ENCODE assay signal across 17 mouse cellular contexts in the genomic region with DNA sequence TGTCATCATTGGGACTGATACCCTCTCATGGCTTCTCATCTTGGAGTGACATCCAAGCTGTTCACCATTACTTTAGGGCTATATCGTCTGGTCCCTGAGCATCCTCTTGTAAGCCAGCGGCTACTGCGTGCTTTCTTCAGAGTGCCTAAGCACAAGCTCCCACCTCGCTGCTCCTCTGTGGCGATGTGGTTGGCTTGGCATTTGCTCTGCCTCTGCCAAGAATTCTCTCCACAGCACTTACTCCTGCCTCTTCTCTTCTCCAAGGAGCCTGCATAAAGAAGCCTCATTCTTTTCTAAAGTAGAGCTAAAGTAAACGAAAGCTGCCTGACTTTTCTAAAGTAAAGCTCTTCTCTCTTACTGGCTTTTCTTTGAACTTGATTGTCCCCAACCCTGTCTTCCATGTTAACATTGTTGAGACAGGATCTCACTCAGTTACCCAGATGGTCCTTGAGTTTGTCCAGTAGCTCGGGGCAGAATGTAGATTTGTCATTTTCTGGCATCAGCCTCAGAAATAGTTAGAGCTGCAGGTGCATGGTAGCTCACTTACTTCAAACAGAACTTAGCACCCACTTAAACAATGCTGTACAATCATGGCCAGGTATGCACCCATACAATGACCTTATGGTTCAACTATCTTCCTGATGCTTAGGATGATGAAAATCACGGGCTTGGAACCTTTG.
DNase-seq lines count a peak whose midpoint lies in the region; ATAC-seq lines count a peak whose summit lies in the region.
"Had no signal": no experiment of that assay in that cellular context is flagged by ENCODE, and none has a peak within 500 bp of the region (broad histone marks: within the 10 kb centered on the region; RNA-seq: fewer than 3 reads in every experiment).

No protein-coding gene starts in this region.

- ATAC-seq in embryonic facial prominence, embryonic 12.5 days (ENCODE audit: insufficient number of reproducible peaks, insufficient read depth, low FRiP score, low TSS enrichment) = no peak
- ATAC-seq in limb, embryonic 11.5 days (ENCODE audit: insufficient number of reproducible peaks, low FRiP score, low TSS enrichment, low read depth) = no peak
- ATAC-seq in lung, embryonic 16.5 days (ENCODE audit: low read depth) = peak; percentile 84
- no peak for ATAC-seq in hindbrain, embryonic 16.5 days
- no peak for ATAC-seq in midbrain, embryonic 11.5 days (ENCODE audit: low FRiP score)
- ATAC-seq: intestine, embryonic 16.5 days had no signal

- H3K4me2 ChIP-seq in embryonic facial prominence, embryonic 12.5 days (replicated peaks) = no peak overlapping the region
- no peak overlapping the region for H3K4me2 ChIP-seq in limb, embryonic 11.5 days (ENCODE audit: low read depth, severe bottlenecking)
- no peak overlapping the region for H3K4me2 ChIP-seq in lung, embryonic 16.5 days (ENCODE audit: low read depth, low read length)
- H3K4me2 ChIP-seq in hindbrain, embryonic 16.5 days (ENCODE audit: low read length) = no peak overlapping the region
- H3K4me2 ChIP-seq in midbrain, embryonic 11.5 days = no peak overlapping the region
- H3K4me2 ChIP-seq: forebrain, embryonic 12.5 days; heart, embryonic 15.5 days; neural tube, embryonic 13.5 days had no signal

- peaks cover 22% of the 10 kb centered on the region for H3K4me1 ChIP-seq in embryonic facial prominence, embryonic 12.5 days
- H3K4me1 ChIP-seq in embryonic facial prominence, embryonic 10.5 days = peaks cover 35% of the 10 kb centered on the region
- peaks cover 7% of the 10 kb centered on the region for H3K4me1 ChIP-seq in limb, embryonic 11.5 days (ENCODE audit: control insufficient read depth, insufficient read depth, low read length)
- peaks cover 29% of the 10 kb centered on the region for H3K4me1 ChIP-seq in lung, embryonic 16.5 days (replicated peaks; ENCODE audit: control insufficient read depth, insufficient read depth, low read length)
- H3K4me1 ChIP-seq in hindbrain, embryonic 16.5 days (ENCODE audit: control insufficient read depth, insufficient read depth, low read depth, low read length) = 0 out of 2 replicates have a peak, but pooled peaks cover 2% of the 10 kb centered on the region
- no peaks in the 10 kb centered on the region for H3K4me1 ChIP-seq in midbrain, embryonic 11.5 days (ENCODE audit: control insufficient read depth, insufficient read depth, low read length)

- 0 out of 2 replicates have a peak overlapping the region, but pooled peaks have one; percentile 2 for H3K27ac ChIP-seq in embryonic facial prominence, embryonic 12.5 days
- H3K27ac ChIP-seq in embryonic facial prominence, embryonic 10.5 days (replicated peaks) = no peak overlapping the region; the same call in 1 of the 2 replicates
- H3K27ac ChIP-seq in limb, embryonic 11.5 days (replicated peaks; ENCODE audit: low read depth, low read length) = 0 out of 2 replicates have a peak overlapping the region, but pooled peaks have one; percentile 16
- peak overlapping the region; percentile 52 for H3K27ac ChIP-seq in lung, embryonic 16.5 days (ENCODE audit: low read length)
- H3K27ac ChIP-seq in hindbrain, embryonic 16.5 days (ENCODE audit: low read depth, low read length) = no peak overlapping the region
- H3K27ac ChIP-seq in midbrain, embryonic 11.5 days (ENCODE audit: low read depth, low read length) = no peak overlapping the region
- H3K27ac ChIP-seq: forebrain, embryonic 12.5 days; hindbrain, embryonic 10.5 days; kidney, postnatal 0 days; neural tube, embryonic 13.5 days had no signal

- no peaks in the 10 kb centered on the region for H3K9me3 ChIP-seq in embryonic facial prominence, embryonic 12.5 days
- H3K9me3 ChIP-seq in embryonic facial prominence, embryonic 10.5 days = no peaks in the 10 kb centered on the region
- no peaks in the 10 kb centered on the region for H3K9me3 ChIP-seq in limb, embryonic 11.5 days (ENCODE audit: control insufficient read depth, low read length)
- H3K9me3 ChIP-seq in lung, embryonic 16.5 days (ENCODE audit: control insufficient read depth, low read length) = no peaks in the 10 kb centered on the region
- no peaks in the 10 kb centered on the region for H3K9me3 ChIP-seq in hindbrain, embryonic 16.5 days (ENCODE audit: control insufficient read depth, low read length)
- no peaks in the 10 kb centered on the region for H3K9me3 ChIP-seq in midbrain, embryonic 11.5 days (ENCODE audit: control insufficient read depth, low read length)
- H3K9me3 ChIP-seq: forebrain, embryonic 12.5 days; heart, embryonic 15.5 days; hindbrain, embryonic 10.5 days; neural tube, embryonic 13.5 days had no signal

- no peak overlapping the region for H3K4me3 ChIP-seq in embryonic facial prominence, embryonic 12.5 days
- H3K4me3 ChIP-seq in embryonic facial prominence, embryonic 10.5 days = no peak overlapping the region
- H3K4me3 ChIP-seq in limb, embryonic 11.5 days (ENCODE audit: low read depth, low read length) = no peak overlapping the region
- no peak overlapping the region for H3K4me3 ChIP-seq in lung, embryonic 16.5 days (ENCODE audit: low read length)
- no peak overlapping the region for H3K4me3 ChIP-seq in hindbrain, embryonic 16.5 days (ENCODE audit: low read length)
- no peak overlapping the region for H3K4me3 ChIP-seq in midbrain, embryonic 11.5 days (ENCODE audit: low read depth, low read length)
- H3K4me3 ChIP-seq: forebrain, embryonic 12.5 days; heart, embryonic 15.5 days; hindbrain, embryonic 10.5 days; neural tube, embryonic 13.5 days had no signal

- no peaks in the 10 kb centered on the region for H3K27me3 ChIP-seq in embryonic facial prominence, embryonic 12.5 days
- no peaks in the 10 kb centered on the region for H3K27me3 ChIP-seq in embryonic facial prominence, embryonic 10.5 days (replicated peaks; ENCODE audit: low read depth, poor library complexity, severe bottlenecking)
- no peaks in the 10 kb centered on the region for H3K27me3 ChIP-seq in limb, embryonic 11.5 days (ENCODE audit: control insufficient read depth, insufficient read depth, low read length)
- H3K27me3 ChIP-seq in lung, embryonic 16.5 days (ENCODE audit: control insufficient read depth, insufficient read depth, low read depth, low read length) = no peaks in the 10 kb centered on the region
- H3K27me3 ChIP-seq in hindbrain, embryonic 16.5 days (replicated peaks; ENCODE audit: control insufficient read depth, insufficient read depth, low read length) = no peaks in the 10 kb centered on the region
- H3K27me3 ChIP-seq in midbrain, embryonic 11.5 days (ENCODE audit: control insufficient read depth, insufficient read depth, low read length) = no peaks in the 10 kb centered on the region
- H3K27me3 ChIP-seq: forebrain, embryonic 12.5 days; heart, embryonic 15.5 days; neural tube, embryonic 13.5 days had no signal

- H3K36me3 ChIP-seq in embryonic facial prominence, embryonic 12.5 days = no peaks in the 10 kb centered on the region
- H3K36me3 ChIP-seq in embryonic facial prominence, embryonic 10.5 days (replicated peaks) = no peaks in the 10 kb centered on the region
- H3K36me3 ChIP-seq in limb, embryonic 11.5 days (ENCODE audit: control insufficient read depth, insufficient read depth, low read length) = no peaks in the 10 kb centered on the region
- no peaks in the 10 kb centered on the region for H3K36me3 ChIP-seq in lung, embryonic 16.5 days (ENCODE audit: control insufficient read depth, insufficient read depth, low read length)
- H3K36me3 ChIP-seq in hindbrain, embryonic 16.5 days (ENCODE audit: control insufficient read depth, insufficient read depth, low read length) = no peaks in the 10 kb centered on the region
- no peaks in the 10 kb centered on the region for H3K36me3 ChIP-seq in midbrain, embryonic 11.5 days (ENCODE audit: control insufficient read depth, insufficient read depth, low read length)
- H3K36me3 ChIP-seq: forebrain, embryonic 12.5 days; heart, embryonic 15.5 days; hindbrain, embryonic 10.5 days; neural tube, embryonic 13.5 days had no signal

- 83% methylated on average over 8 of the region's 8 CpGs for WGBS in embryonic facial prominence, embryonic 12.5 days
- WGBS in embryonic facial prominence, embryonic 10.5 days = 88% methylated on average over 8 of the region's 8 CpGs
- 91% methylated on average over 8 of the region's 8 CpGs for WGBS in limb, embryonic 11.5 days
- WGBS in lung, embryonic 16.5 days = 44% methylated on average over 8 of the region's 8 CpGs
- whole genome bisulfite sequencing in hindbrain, embryonic 16.5 days = 71% methylated on average over 8 of the region's 8 CpGs
- 84% methylated on average over 8 of the region's 8 CpGs for WGBS in midbrain, embryonic 11.5 days

- DNase-seq in embryonic facial prominence, embryonic 10.5 days (ENCODE audit: low spot score) = no peak
- DNase-seq in 3T3-L1 (ENCODE audit: low read depth, low spot score) = peak; percentile 44
- DNase-seq in limb, embryonic 11.5 days (ENCODE audit: low spot score) = no peak
- no peak for DNase-seq in left cerebral cortex, adult 8-10 months (ENCODE audit: low spot score in 2 of 2)
- DNase-seq in midbrain, embryonic 11.5 days (ENCODE audit: low spot score, missing footprints) = no peak
- DNase-seq: adrenal gland, postnatal 10 days; left cerebral cortex, postnatal 4 days; right cerebral cortex, postnatal 14 days had no signal

- no peak overlapping the region for H3K9ac ChIP-seq in embryonic facial prominence, embryonic 12.5 days
- H3K9ac ChIP-seq in limb, embryonic 11.5 days (ENCODE audit: low read length) = no peak overlapping the region
- no peak overlapping the region for H3K9ac ChIP-seq in lung, embryonic 16.5 days (ENCODE audit: low read length)
- no peak overlapping the region for H3K9ac ChIP-seq in hindbrain, embryonic 16.5 days (ENCODE audit: low read depth, low read length)
- H3K9ac ChIP-seq in midbrain, embryonic 11.5 days (ENCODE audit: low read length) = no peak overlapping the region
- H3K9ac ChIP-seq: forebrain, embryonic 12.5 days; heart, embryonic 15.5 days; neural tube, embryonic 13.5 days had no signal

Comparison
In these comparisons a context has a peak if more than half of its experiments do, and no peak if none do; other contexts are left out.
1. H3K27ac ChIP-seq: peak in embryonic facial prominence, embryonic 12.5 days (single experiment), limb, embryonic 11.5 days (single experiment) and lung, embryonic 16.5 days (single experiment); none in embryonic facial prominence, embryonic 10.5 days (single experiment), hindbrain, embryonic 16.5 days (single experiment) and midbrain, embryonic 11.5 days (single experiment).